Mouse (Mus musculus) retina, embryonic 14.5 days (tissue): Measurements from ENCODE around the gene Apex2.
"Not testable (repeated sequence)": the region's sequence is repeated elsewhere in the genome, so short reads cannot be mapped to it uniquely, and the experiment has no call there.

Source experiments
- DNase-seq: peaks from one replicate; pipeline ENCODE4 v3.0.0-alpha.2; 2015; ENCODE audit warnings: low spot score

Apex2 gene

DNA sequence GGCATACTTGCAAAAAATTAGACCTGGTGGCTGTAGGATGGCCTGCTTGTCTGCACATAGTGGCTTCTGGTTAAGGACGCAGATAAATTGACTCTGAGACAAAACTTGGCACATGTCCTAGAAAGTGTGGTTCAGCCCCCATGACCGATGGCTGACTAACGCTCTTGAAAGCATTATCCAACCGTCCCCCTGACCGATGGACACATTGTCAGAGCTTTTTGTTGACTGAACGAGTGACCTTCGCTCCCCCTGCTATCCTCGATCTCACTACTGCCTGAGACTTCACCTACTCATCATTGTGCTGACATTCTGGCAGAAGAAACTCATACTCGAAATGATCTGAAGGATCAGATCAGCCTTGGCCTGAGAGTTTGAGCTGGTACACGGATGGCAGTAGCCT is 101.9 kb downstream of the Apex2 start:
- DNase-seq: not testable (repeated sequence)

DNA sequence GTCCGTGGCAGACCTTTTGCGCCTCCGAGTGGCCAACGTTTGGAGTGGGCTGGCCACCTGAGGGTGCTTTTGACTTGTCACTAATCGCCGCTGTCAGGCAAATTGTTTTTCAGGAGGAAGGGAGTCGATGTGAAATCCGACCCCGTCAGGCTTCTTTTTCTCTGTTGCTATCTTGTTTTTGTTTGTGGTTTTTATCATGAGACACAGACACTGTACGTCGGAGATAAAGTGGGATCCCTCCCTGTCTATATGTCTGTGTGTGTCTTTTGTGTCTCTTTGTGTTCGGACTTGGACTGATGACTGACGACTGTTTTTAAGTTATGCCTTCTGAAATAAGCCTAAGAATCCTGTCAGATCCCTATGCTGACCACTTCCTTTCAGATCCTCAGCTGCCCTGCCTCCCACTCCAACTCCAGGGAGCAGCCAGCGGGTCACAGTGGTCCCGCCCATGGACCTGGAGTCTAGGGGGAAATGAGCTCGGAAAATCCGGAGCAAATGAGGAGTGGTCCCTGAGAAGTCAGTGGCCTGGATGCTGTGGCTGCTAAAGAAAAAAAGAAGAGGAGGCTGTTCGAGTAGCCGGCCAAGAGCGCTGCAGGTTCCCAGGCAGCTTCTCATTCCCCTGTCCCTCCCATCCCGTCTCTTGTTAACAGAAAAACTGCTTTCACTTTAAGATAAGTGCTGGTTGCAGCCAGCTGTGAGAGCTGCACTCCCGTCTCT is 103.2 kb downstream of the Apex2 start:
- DNase-seq: not testable (repeated sequence)

DNA sequence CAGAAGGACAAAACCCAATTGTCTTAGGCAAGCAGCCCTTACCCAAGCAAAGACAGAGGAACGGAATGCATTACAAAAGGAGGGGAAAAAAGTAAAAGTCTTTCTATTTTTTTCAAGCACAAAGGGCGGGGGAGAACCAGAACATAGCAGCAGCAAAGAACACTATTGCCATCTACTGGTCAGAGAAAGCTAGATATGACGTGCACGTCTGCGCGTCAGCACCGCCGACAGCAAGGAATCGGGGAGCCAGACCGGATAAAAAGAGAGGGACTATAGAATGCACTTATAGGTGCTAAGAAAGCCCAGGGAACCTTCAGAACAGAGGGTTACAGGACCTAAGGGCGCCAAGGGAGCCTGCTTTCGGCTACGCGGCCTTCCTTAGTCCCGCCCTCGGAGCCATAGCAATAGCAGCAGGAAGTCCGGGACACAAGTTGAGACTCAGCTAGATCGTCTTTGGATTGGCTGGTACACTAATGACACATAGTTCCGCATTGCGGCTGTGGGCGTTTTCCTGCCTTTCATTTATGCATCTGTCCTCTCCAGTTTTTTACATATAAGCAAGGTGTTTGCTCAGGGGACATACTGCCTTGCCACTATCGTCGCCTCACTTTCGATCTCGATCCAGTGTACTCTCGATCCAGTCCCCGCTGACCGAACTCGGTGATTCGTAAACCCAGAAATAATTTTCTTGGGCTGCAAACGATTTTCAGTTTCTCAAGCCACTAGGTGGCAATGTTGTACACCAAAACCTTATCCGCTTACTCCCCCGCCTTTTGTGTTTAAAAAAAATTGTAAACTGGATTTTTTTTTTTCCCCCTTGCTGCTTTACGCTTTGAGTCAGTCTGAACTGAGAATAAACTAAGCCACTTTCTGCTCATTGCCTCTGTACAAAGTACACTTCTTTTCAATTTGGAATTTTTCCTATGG is 111.6 kb downstream of the Apex2 start:
- peak; percentile 94 for DNase-seq

DNA sequence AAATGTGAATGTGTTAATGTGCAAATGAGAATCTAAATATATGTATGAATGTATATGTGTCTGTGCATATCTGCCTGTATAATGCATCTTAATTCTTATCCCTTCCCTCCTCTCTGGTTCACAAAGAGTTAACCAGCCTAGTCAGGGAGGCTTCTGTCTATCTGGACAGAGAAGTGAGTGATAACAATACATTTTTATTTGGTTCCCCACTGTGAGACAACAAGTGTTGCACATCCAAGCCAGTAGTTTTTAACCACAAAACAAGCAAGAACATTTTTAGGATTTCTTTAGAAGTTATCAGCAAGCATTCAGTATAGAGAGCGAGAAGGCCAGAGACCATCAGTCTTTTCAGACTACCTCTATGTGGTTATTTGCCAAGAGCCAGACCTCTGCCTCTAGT is 118.3 kb downstream of the Apex2 start:
- DNase-seq: no peak
